Mouse (Mus musculus) spleen, embryonic (tissue): ENCODE results near the gene Gm13040.
"Not testable (repeated sequence)": the region's sequence is repeated elsewhere in the genome, so short reads cannot be mapped to it uniquely, and the experiment has no call there.

Experiments used
- CTCF ChIA-PET: fragments of 350-600 bp; sonication (Branson Sonifier 250); formaldehyde crosslinking; loops from one replicate; lab custom pipeline; 2022; lab: Charles Lee

Gene Gm13040

DNA sequence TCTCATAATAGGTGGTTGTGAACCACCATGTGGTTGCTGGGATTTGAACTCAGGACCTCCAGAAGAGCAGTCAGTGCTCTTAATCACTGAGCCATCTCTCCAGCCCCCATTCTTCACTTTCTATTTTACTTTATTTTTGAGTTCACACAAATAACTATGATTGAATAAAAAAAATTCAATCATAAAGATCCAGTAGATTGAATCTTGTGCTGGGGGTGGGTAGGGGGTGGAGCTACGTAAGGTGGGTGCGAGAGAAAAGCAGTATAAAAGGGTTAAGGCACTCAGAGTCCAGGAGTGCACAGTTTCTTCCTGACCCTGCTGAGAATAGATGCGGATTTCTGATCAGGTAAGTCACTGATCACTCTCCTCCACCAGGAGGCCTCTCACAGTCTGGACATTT lies at the start of gene Gm13040:
Gene Gm13040, plus strand, starts transcription at position 301 of the 400 bp plus-strand sequence.
- CTCF ChIA-PET = not testable (repeated sequence)

DNA sequence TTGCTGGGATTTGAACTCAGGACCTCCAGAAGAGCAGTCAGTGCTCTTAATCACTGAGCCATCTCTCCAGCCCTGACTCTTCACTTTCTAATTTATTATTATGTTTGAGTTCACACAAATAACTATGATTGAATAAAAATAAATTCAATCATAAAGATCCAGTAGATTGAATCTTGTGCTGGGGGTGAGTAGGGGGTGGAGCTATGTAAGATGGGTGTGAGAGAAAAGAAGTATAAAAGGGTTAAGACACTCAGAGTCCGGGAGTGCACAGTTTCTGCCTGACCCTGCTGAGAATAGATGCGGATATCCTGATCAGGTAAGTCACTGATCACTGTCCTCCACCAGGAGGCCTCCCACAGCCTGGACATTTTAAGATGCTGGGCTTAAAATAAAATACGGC lies 24.7 kb upstream of the Gm13040 start, which contains the start of gene Gm13043:
Gene Gm13043, plus strand, starts transcription at position 301 of the 400 bp plus-strand sequence.
- CTCF ChIA-PET = no interaction called here

DNA sequence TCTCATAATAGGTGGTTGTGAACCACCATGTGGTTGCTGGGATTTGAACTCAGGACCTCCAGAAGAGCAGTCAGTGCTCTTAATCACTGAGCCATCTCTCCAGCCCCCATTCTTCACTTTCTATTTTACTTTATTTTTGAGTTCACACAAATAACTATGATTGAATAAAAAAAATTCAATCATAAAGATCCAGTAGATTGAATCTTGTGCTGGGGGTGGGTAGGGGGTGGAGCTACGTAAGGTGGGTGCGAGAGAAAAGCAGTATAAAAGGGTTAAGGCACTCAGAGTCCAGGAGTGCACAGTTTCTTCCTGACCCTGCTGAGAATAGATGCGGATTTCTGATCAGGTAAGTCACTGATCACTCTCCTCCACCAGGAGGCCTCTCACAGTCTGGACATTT lies 15.6 kb downstream of the Gm13040 start, which contains the start of the genes BC080695 and Gm13057:
Gene BC080695, plus strand, starts transcription at position 301 of the 400 bp plus-strand sequence.
Gene Gm13057, plus strand, starts transcription at position 310 of the 400 bp plus-strand sequence.
- CTCF ChIA-PET = not testable (repeated sequence)
